Mouse (Mus musculus): ENCODE data around the gene Fars2. TPM values are rescaled to one million over a fixed set of nuclear protein-coding genes. Genes with fewer than 3 reads are reported as not detected.

Fars2 gene
- polyA plus RNA-seq (2016; fragmentation: Nextera tagmentation; extraction: Ambion mirVana): 46.3 and 48.3 TPM in 2 replicates

- Histone ChIP-seq H3K27me3 (replicated peaks) (no peaks in the 10 kb centered on the region), H3K4me3 (peak within 1 kb of the TSS; percentile 68), H3K4me1 (replicated peaks) (0 out of 2 replicates have a peak, but pooled peaks cover 6% of the 10 kb centered on the region), H3K9me3 (replicated peaks) (no peaks in the 10 kb centered on the region), H3K27ac (ENCODE audit: poor library complexity, severe bottlenecking) (peak within 1 kb of the TSS; percentile 95), H3K9ac (peak within 1 kb of the TSS; percentile 82), H3K4me2 (peak within 1 kb of the TSS; percentile 91), H3K36me3 (no peaks in the 10 kb centered on the region)
- WGBS: under 1% methylated on average over 73 of the region's 75 CpGs
- peak; percentile 98 for ATAC-seq (ENCODE audit: insufficient number of reproducible peaks, low FRiP score)
Measured at GRCm38 (mm10) chr13:36117143-36118014, at the start of gene Fars2, which contains the start of gene Lyrm4. Gene Fars2, plus strand, starts transcription at chr13:36117412. Gene Lyrm4, minus strand, starts transcription at chr13:36117526.

GRCm38 (mm10) chr13:36074484-36074883, 42.7 kb upstream of the Fars2 start:
- 0 out of 2 replicates have a peak, but pooled peaks cover 2% of the 10 kb centered on the region for H3K4me1 ChIP-seq (replicated peaks)
- 82% methylated on average over 3 of the region's 3 CpGs for WGBS
- no peaks in the 10 kb centered on the region for H3K9me3 ChIP-seq (replicated peaks)
- no peak overlapping the region for H3K27ac ChIP-seq (ENCODE audit: poor library complexity, severe bottlenecking)
- H3K9ac ChIP-seq: no peak overlapping the region
- no peak overlapping the region for H3K4me3 ChIP-seq
- H3K36me3 ChIP-seq: no peaks in the 10 kb centered on the region
- H3K4me2 ChIP-seq: no peak overlapping the region
- no peaks in the 10 kb centered on the region for H3K27me3 ChIP-seq (replicated peaks)
- no peak for ATAC-seq (ENCODE audit: insufficient number of reproducible peaks, low FRiP score)

GRCm38 (mm10) chr13:36081591-36081990, 35.6 kb upstream of the Fars2 start:
- Histone ChIP-seq H3K4me3 (no peak overlapping the region), H3K9ac (no peak overlapping the region), H3K27me3 (replicated peaks) (no peaks in the 10 kb centered on the region), H3K27ac (ENCODE audit: poor library complexity, severe bottlenecking) (no peak overlapping the region), H3K4me1 (replicated peaks) (peaks cover 2% of the 10 kb centered on the region; the same call in 1 of the 2 replicates), H3K9me3 (replicated peaks) (no peaks in the 10 kb centered on the region), H3K36me3 (no peaks in the 10 kb centered on the region), H3K4me2 (no peak overlapping the region)
- 85% methylated on average over 3 of the region's 3 CpGs for WGBS
- ATAC-seq (ENCODE audit: insufficient number of reproducible peaks, low FRiP score): no peak

GRCm38 (mm10) chr13:36084701-36085100, 32.5 kb upstream of the Fars2 start:
- H3K36me3 ChIP-seq: no peaks in the 10 kb centered on the region
- no peak overlapping the region for H3K4me2 ChIP-seq
- H3K27ac ChIP-seq (ENCODE audit: poor library complexity, severe bottlenecking): no peak overlapping the region
- no peaks in the 10 kb centered on the region for H3K9me3 ChIP-seq (replicated peaks)
- H3K4me1 ChIP-seq (replicated peaks): peaks cover 20% of the 10 kb centered on the region
- ATAC-seq (ENCODE audit: insufficient number of reproducible peaks, low FRiP score): no peak
- H3K9ac ChIP-seq: no peak overlapping the region
- 57% methylated on average over 3 of the region's 3 CpGs for WGBS
- no peaks in the 10 kb centered on the region for H3K27me3 ChIP-seq (replicated peaks)
- H3K4me3 ChIP-seq: no peak overlapping the region

GRCm38 (mm10) chr13:36085971-36086370, 31.2 kb upstream of the Fars2 start:
- H3K27me3 ChIP-seq (replicated peaks): no peaks in the 10 kb centered on the region
- no peaks in the 10 kb centered on the region for H3K9me3 ChIP-seq (replicated peaks)
- peaks cover 33% of the 10 kb centered on the region for H3K4me1 ChIP-seq (replicated peaks)
- no peak for ATAC-seq (ENCODE audit: insufficient number of reproducible peaks, low FRiP score)
- no peak overlapping the region for H3K4me2 ChIP-seq
- no peaks in the 10 kb centered on the region for H3K36me3 ChIP-seq
- H3K9ac ChIP-seq: no peak overlapping the region
- H3K4me3 ChIP-seq: no peak overlapping the region
- no peak overlapping the region for H3K27ac ChIP-seq (ENCODE audit: poor library complexity, severe bottlenecking)
- 79% methylated on average over 3 of the region's 3 CpGs for WGBS

GRCm38 (mm10) chr13:36086608-36087391, 30.4 kb upstream of the Fars2 start:
- Histone ChIP-seq H3K9me3 (replicated peaks) (no peaks in the 10 kb centered on the region), H3K36me3 (no peaks in the 10 kb centered on the region), H3K4me3 (no peak overlapping the region), H3K9ac (no peak overlapping the region), H3K27ac (ENCODE audit: poor library complexity, severe bottlenecking) (no peak overlapping the region), H3K4me1 (replicated peaks) (peaks cover 41% of the 10 kb centered on the region), H3K27me3 (replicated peaks) (no peaks in the 10 kb centered on the region), H3K4me2 (no peak overlapping the region)
- ATAC-seq (ENCODE audit: insufficient number of reproducible peaks, low FRiP score): peak; percentile 81; the same call in 1 of the 2 replicates
- WGBS: 71% methylated on average over 5 of the region's 5 CpGs

- H3K36me3 ChIP-seq: no peaks in the 10 kb centered on the region
- no peaks in the 10 kb centered on the region for H3K27me3 ChIP-seq (replicated peaks)
- no peak overlapping the region for H3K4me3 ChIP-seq
- peaks cover 42% of the 10 kb centered on the region for H3K4me1 ChIP-seq (replicated peaks)
- WGBS: 75% methylated on average over 2 of the region's 2 CpGs
- no peak overlapping the region for H3K27ac ChIP-seq (ENCODE audit: poor library complexity, severe bottlenecking)
- no peak for ATAC-seq (ENCODE audit: insufficient number of reproducible peaks, low FRiP score)
- no peak overlapping the region for H3K9ac ChIP-seq
- H3K9me3 ChIP-seq (replicated peaks): no peaks in the 10 kb centered on the region
- no peak overlapping the region for H3K4me2 ChIP-seq
Measured at GRCm38 (mm10) chr13:36087427-36087826, 29.8 kb upstream of the Fars2 start.

GRCm38 (mm10) chr13:36088168-36088567, 29.0 kb upstream of the Fars2 start:
- Histone ChIP-seq H3K9ac (no peak overlapping the region), H3K9me3 (replicated peaks) (no peaks in the 10 kb centered on the region), H3K27me3 (replicated peaks) (no peaks in the 10 kb centered on the region), H3K4me1 (replicated peaks) (peaks cover 42% of the 10 kb centered on the region), H3K27ac (ENCODE audit: poor library complexity, severe bottlenecking) (no peak overlapping the region), H3K4me3 (no peak overlapping the region), H3K4me2 (no peak overlapping the region), H3K36me3 (no peaks in the 10 kb centered on the region)
- 66% methylated on average over 4 of the region's 4 CpGs for WGBS
- ATAC-seq (ENCODE audit: insufficient number of reproducible peaks, low FRiP score): no peak

- WGBS: 19% methylated on average over 5 of the region's 5 CpGs
- Histone ChIP-seq H3K9me3 (replicated peaks) (no peaks in the 10 kb centered on the region), H3K9ac (no peak overlapping the region), H3K36me3 (no peaks in the 10 kb centered on the region), H3K4me3 (no peak overlapping the region), H3K4me1 (replicated peaks) (peaks cover 12% of the 10 kb centered on the region), H3K4me2 (peak overlapping the region; percentile 36), H3K27me3 (replicated peaks) (no peaks in the 10 kb centered on the region), H3K27ac (ENCODE audit: poor library complexity, severe bottlenecking) (peak overlapping the region; percentile 70)
- ATAC-seq (ENCODE audit: insufficient number of reproducible peaks, low FRiP score): peak; percentile 57
Measured at GRCm38 (mm10) chr13:36096684-36097383, 20.4 kb upstream of the Fars2 start.

- 90% methylated on average over 6 of the region's 6 CpGs for WGBS
- Histone ChIP-seq H3K9me3 (replicated peaks) (no peaks in the 10 kb centered on the region), H3K4me2 (no peak overlapping the region), H3K4me1 (replicated peaks) (no peaks in the 10 kb centered on the region), H3K9ac (no peak overlapping the region), H3K27ac (ENCODE audit: poor library complexity, severe bottlenecking) (no peak overlapping the region), H3K36me3 (peaks cover 6% of the 10 kb centered on the region; the same call in 1 of the 2 replicates), H3K4me3 (no peak overlapping the region), H3K27me3 (replicated peaks) (no peaks in the 10 kb centered on the region)
- ATAC-seq (ENCODE audit: insufficient number of reproducible peaks, low FRiP score): no peak
Measured at GRCm38 (mm10) chr13:36105591-36105990, 11.6 kb upstream of the Fars2 start.

Data from heart, embryonic 12.5 days (tissue).